Mouse (Mus musculus): ENCODE results near the gene Eefsec. TPM values are rescaled to one million over a fixed set of nuclear protein-coding genes. Genes with fewer than 3 reads are reported as not detected.

The Eefsec gene
- total RNA-seq (2014; fragmentation: Nextera tagmentation) (29.5 and 42.8 TPM in 2 replicates), total RNA-seq (2017) (13.1 and 15.8 TPM in 2 replicates)

DNA sequence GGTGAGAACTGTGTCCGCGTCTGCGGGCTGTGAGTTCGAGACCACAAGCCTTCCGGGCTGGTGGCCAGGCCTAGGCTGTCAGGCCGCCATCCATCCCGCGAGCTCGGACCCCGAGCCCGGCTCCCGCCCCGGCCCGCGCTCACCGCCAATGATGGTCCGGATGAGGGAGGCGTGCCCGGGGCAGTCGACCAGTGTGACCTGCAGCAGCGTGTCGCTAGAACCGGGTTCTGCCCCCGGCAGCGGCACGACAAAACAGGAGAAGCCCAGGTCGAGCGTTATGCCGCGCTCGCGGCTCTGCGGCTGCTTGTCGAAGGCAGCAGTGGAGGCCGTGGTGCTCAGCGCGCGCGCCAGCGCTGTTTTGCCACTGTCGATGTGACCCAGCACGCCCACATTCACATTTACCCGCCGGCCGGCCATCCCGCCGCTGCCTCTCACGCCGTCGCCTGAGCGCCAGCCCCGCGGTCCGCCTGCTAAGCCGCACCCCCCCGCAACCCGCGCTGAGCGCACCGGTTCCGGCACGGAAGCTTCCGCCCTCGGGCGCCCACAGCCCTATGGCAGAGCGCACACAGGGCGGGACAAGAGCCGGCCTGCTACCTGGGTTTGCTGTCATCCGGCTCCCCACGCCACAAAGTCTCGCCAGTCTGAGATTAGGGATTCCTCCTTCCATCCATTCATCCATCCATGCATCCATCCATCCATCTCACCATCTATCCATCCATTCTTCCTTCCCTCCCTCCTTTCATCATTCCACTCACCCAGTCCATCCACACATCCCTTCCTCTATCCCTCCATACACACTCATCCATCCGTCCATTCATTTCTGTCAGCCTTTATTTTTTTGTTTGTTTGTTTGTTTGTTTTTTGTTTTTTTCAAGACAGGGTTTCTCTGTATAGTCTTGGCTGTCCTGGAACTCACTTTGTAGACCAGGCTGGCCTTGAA is at the start of gene Eefsec:
TSS of gene Eefsec (minus strand) at position 477 of the 940 bp plus-strand sequence.
- ATAC-seq (replicated peaks; ENCODE audit: poor library complexity, severe bottlenecking): peak; percentile 96

GRCm38 (mm10) chr6:88493712-88494111 is 47.4 kb upstream of the Eefsec start:
- no peak for ATAC-seq (replicated peaks; ENCODE audit: poor library complexity, severe bottlenecking)

- ATAC-seq (replicated peaks; ENCODE audit: poor library complexity, severe bottlenecking): no peak
Measured at GRCm38 (mm10) chr6:88490629-88491354, 44.5 kb upstream of the Eefsec start.

GRCm38 (mm10) chr6:88489834-88490233 is 43.5 kb upstream of the Eefsec start:
- no peak for ATAC-seq (replicated peaks; ENCODE audit: poor library complexity, severe bottlenecking)

GRCm38 (mm10) chr6:88489026-88489425 is 42.7 kb upstream of the Eefsec start:
- ATAC-seq (replicated peaks; ENCODE audit: poor library complexity, severe bottlenecking): no peak

DNA sequence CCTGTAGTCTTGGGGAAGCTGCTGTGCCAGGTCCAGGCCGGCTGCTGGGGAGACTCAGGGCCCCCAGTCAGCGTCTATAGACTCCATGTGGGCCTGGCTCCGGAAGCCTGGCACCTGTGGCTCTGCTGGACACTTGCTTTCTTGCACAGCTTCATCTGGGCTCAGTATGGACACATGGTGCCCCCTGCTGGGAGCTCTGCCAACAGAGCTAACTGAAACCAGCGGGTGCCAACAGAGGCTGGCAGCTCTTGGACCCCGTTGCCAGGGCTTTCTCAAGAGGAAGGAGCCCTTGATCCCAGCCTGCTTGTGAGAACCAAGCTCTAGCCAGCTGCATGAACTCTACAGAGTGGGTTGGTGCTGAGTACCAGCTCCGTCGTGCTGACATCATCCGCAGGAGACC is 40.6 kb upstream of the Eefsec start:
- peak; percentile 68 for ATAC-seq (replicated peaks; ENCODE audit: poor library complexity, severe bottlenecking)

GRCm38 (mm10) chr6:88485378-88485777 is 39.0 kb upstream of the Eefsec start:
- ATAC-seq (replicated peaks; ENCODE audit: poor library complexity, severe bottlenecking): no peak

DNA sequence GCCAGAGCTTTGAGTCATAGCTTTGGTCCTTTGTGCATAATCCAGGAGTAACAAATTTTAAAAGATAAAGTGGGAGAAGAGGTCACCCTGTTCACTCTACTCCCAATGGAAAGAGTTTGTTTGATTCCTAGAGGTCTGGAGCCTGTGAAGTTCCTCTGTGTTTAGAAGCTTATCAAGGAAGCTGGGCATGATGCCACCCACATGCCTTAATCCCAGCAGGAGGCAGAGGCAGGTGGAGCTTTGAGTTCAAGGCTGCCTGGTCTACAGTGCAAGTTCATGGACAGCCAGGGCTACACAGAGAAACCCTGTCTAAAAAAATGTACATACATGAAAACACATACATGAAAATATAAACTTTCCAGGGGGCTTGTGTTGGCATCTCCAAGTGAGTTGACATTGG is 37.6 kb upstream of the Eefsec start:
- ATAC-seq (replicated peaks; ENCODE audit: poor library complexity, severe bottlenecking): no peak

GRCm38 (mm10) chr6:88483111-88483510 is 36.8 kb upstream of the Eefsec start:
- no peak for ATAC-seq (replicated peaks; ENCODE audit: poor library complexity, severe bottlenecking)

DNA sequence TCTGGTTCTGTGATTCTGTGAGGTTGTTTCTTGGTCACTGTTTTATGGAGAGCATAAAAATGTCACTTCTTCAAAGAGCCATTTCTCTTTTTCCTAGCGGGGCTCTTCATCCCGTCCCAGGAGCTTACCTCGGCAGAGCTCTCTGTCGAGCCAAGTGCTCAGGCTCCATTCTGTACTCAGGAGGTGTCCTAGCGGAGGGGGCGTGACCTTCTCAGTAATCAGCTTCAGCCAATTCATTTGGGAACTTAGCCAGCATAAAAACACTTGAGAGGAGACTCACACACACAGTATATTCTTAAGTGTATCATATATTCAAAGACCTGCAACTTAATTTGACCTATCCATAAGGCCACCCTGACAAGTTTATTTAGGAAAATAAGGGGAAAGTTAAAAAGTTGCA is 34.1 kb upstream of the Eefsec start:
- ATAC-seq (replicated peaks; ENCODE audit: poor library complexity, severe bottlenecking): no peak

GRCm38 (mm10) chr6:88469878-88470277 is 23.5 kb upstream of the Eefsec start:
- ATAC-seq (replicated peaks; ENCODE audit: poor library complexity, severe bottlenecking): no peak

DNA sequence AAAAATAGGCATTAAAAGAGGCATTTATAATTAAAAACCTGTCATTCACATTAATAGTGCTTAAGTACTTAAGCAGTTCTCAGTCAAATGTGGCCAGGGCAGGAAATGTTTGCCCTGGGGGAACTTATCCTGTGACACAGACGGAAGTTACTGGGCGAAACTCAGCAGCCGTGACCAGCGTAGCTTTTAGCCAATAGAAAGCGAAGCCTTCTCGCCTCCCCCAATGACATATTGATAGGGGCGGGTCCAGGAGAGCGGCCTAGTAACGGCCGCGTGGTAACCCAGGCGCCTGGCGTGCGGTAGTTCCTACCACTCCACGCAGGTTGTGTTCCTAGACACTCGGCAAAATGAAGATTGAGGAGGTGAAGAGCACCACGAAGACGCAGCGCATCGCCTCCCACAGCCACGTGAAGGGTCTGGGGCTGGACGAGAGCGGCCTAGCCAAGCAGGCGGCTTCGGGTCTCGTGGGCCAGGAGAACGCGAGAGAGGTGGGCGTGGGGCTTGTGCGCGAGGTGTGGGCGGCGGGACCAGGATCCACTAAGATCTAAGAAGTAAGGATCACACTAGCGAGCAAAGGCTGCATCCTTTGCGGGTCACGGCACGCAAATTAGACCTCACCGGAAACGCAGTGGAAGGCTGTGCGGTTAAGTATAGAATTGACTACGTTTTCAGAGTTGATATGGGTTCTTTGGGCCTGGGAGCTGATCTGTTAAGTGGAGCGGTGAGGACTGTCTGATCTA is 19.0 kb upstream of the Eefsec start, which contains the start of gene Ruvbl1:
TSS of gene Ruvbl1 (plus strand) at position 229 of the 740 bp plus-strand sequence.
- ATAC-seq (replicated peaks; ENCODE audit: poor library complexity, severe bottlenecking): peak; percentile 99

DNA sequence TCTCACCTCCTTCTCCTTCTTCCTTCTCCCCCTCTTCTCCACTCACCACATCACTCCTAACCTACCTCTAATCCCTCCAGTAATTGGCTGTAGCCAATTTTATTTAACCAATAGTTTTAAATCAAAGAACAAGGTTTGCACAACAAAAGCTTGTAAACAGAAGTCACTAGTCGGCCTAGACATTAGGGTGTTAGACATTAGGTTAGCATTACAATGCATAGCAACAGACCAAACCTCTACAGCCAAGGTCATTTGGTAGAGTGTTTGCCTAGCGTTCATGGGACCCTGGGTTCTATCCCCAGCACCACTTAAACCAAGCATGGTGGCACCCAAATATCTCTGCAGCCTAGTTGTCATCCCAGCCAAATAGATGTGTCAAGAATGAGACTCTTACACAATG is 8.2 kb upstream of the Eefsec start:
- no peak for ATAC-seq (replicated peaks; ENCODE audit: poor library complexity, severe bottlenecking)

DNA sequence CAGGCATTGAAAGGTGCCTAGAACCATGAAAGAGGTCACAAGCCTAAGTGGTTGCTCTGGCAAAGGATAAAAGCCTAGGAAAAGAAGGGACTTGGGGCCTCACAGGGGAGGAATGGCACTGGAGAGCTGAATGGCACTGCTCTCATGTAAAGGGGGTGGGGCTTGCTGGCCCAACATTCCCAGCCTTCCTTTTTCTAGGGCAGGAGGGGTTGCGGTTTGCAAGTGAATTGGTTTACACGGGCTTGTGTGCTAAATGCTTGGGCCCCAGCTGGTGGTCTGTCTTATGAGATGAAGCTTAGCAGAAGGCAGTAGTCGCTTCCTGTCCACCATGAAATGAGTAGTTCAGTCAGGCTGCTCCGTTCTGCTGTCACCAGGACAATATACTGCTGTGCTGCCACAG is 1.1 kb upstream of the Eefsec start:
- no peak for ATAC-seq (replicated peaks; ENCODE audit: poor library complexity, severe bottlenecking)

DNA sequence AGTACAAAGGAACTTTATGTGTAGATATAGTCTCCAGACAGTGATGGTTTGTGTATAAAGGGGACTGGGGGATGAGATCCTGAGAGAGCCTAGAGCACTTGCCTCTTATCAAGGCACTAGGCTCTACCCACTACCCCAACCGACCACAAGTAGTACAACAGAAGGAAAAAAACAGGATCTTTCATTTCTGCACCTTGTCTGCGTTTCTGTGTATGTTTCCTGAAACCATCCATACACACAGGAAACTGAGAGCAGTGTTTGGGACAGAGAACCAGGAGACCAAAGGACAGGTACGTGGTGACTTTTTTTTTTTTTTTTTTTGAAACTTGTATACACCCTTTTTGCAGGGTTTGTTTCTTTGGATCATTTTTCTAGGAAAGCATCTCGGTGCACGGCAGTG is 678 bp downstream of the Eefsec start:
- no peak for ATAC-seq (replicated peaks; ENCODE audit: poor library complexity, severe bottlenecking)

DNA sequence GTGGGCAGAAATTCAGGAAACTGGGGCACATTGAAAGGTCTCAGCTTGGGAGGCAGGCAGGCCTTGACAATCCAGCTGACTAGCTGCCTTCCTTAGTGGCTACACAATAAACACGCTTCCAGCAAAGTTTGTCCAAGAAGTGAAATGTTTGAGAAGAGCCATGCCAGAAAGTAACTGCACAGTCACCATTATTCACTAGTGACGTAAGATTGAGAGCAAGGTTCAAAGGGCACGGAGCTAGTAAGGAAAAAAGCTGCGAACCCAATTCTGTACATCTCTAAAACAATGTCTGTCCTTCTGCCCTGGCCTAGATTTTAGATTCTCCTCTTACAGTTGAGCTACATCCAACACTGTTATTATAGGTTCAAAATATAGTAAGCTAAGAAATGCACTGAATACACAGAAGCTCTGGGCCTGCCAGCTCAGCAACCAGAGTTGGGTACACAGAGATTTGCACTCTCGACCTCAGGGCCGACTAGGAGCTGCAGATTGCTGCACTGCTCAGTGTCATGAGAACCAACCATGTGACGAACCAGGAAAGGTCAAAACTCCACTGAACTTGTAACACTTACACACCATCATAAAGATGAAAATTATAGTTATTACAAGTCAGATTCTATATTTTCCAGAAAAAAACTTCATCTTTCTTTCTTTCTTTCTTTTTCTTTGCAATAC is 2.1 kb downstream of the Eefsec start:
- ATAC-seq (replicated peaks; ENCODE audit: poor library complexity, severe bottlenecking): no peak

DNA sequence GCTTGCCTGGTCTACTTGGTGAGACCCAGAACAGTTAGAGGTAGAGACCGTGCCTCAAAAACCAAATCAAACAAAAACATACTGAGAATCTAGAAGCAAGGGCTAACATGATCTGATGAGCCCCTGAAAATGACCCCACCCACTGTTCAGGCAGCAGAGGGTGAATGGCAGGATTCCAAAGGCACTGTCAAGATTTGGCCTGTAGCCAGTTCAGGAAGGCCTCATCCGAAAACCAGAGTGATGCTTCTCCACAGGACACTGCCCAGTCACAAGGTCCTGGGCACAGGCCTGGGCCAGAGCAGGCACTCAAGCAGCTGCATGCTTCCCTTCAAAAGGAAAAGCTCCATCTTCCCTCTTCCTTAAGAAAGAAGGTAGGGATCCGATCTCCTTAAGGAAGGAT is 2.9 kb downstream of the Eefsec start:
- no peak for ATAC-seq (replicated peaks; ENCODE audit: poor library complexity, severe bottlenecking)

- ATAC-seq (replicated peaks; ENCODE audit: poor library complexity, severe bottlenecking): no peak
Measured at GRCm38 (mm10) chr6:88442551-88442950, 3.8 kb downstream of the Eefsec start.

DNA sequence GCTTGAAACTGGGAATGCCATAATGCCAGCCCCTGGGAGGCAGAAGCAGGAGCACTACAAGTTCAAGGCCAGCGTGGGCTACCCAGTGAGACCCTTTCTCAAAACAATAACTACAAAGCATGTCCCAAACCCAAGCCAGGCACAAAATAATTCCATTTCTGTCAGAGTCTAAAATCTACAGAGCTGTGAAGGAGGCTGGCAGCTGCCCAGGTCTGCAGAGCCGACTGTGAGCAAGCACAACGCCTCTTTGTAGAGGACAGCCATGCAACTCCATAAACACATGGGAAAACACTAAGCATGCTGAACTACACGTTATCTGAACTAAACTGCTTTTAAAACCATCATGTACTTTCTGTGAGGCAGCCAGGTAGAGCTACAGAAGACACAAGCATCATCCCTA is 7.3 kb downstream of the Eefsec start:
- no peak for ATAC-seq (replicated peaks; ENCODE audit: poor library complexity, severe bottlenecking)

DNA sequence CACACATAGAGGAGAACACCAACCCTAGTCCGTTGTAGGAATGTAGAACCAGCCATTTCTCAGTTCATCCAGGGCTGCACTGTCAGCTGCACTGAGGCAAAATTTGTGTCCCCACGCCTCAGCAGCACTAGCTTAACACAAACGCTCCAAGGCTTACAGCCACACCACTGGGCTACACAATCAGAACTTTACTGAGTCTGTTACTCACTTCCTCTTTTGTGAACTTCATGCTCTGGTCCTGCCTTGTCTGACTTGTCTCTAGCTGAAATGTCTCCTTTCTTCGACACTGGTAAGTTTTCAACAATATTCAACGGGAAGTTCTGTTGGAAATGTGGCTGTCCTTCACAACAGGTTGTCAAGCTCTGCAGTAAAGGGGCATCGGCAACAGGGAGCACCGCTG is 10.7 kb downstream of the Eefsec start:
- ATAC-seq (replicated peaks; ENCODE audit: poor library complexity, severe bottlenecking): peak; percentile 89

All from granulocyte monocyte progenitor cell, adult 5-6 weeks (primary cell).